Mouse (Mus musculus) spleen, adult 12 weeks (tissue): ENCODE measurements around the gene Ugt1a6a.
"Not testable (repeated sequence)": the region's sequence is repeated elsewhere in the genome, so short reads cannot be mapped to it uniquely, and the experiment has no call there.

ENCODE experiments used
- DNase-seq: peaks from one replicate; pipeline ENCODE4 v3.0.0; 2022; ENCODE audit warnings: low spot score

The Ugt1a6a gene

DNA sequence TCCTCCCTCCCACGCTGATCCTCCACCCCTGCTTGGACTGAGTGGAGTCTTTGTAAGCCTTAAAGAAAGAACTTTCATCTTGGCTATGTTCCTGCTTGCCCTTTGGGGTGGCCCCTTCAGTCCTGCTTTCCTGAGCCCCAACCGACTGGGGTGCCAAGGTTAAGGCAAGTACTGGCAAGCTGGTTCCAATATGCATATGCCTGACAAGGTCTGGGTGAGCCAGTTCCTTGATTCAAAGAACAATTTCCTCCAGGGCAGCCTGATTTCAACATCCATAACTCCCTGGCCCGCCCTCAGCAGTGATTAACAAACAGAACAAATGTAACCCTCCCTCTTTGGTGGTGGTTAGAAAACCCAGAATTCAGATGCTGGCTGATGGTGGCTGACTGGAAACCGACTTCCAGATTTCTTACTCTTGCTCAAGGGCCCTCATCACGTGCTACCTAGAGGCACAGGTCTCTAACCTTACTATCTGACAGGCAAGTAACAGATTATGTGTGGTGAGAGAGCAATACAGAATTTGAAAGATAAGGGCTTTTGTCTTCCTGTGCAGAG lies at the start of gene Ugt1a6a:
TSS of gene Ugt1a6a (plus strand) at position 353 of the 555 bp plus-strand sequence.
- DNase-seq = not testable (repeated sequence)

GRCm38 (mm10) chr1:88086125-88086524 lies 48.5 kb upstream of the Ugt1a6a start:
- DNase-seq = no peak

DNA sequence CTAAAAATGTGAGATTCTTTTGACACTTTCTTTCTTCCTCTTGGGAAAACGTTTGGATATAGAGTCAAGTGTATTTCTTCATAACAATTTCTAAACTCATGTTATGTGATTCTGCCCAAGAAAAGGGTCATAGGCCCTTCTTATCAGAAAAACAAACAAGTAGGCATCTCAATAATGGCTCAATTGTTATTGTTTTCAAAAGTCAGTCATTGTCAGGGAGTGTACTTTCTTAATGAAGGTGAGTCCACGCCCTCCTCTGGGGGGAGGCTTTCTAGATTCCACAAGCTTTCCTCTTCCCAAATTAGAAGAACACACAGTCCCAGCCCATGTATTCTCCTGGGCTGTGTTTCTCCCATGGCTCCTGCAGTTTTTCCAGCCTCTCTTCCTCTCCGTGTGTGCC lies 47.1 kb upstream of the Ugt1a6a start, which contains the start of gene Ugt1a8:
TSS of gene Ugt1a8 (plus strand) at position 301 of the 400 bp plus-strand sequence.
- DNase-seq = no peak

DNA sequence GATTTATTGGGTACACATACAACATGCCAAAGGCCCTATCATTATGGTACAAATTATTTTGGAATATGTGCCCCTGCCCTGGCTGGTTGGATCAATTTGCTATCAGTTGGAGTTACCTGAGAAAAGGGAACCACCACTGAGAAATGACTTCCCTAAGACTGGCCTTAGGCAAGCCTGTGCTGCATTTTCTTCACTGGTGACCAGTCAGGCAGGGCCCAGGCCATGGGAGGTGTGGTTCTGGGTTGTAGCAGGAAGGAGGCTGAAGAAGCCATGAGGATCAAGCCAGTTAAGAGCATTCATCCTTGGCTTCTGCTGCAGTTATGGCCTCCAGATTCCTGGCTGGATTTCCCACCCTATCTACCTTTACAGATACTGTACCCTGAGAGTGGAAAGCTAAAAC lies 42.3 kb upstream of the Ugt1a6a start:
- no peak for DNase-seq

DNA sequence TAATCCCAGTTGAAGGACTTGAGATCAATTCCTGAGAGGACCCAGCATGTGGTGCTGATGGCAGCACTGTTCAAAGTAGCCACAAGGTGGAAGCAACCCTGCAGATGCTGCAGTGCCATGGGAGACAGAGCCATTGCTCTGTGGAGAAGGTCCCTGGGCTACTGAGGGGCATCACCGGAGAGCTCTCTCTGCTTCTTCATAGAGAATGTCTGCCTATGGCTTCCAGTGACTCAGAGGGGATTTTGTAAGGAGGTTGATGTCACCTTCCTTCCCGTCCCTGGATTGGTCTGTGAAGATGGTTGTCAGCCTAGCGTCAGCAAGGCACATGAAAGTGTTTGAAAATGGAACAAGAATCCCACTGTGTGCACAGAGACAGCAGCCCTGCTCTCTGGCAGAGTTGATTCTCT lies 40.3 kb upstream of the Ugt1a6a start:
- DNase-seq = not testable (repeated sequence)

- no peak for DNase-seq
These were observed 39.6 kb upstream of the Ugt1a6a start, which contains the start of gene Ugt1a7c for GRCm38 (mm10) chr1:88094941-88095492. Ugt1a7c (plus strand) TSS chr1:88095062.

GRCm38 (mm10) chr1:88098546-88098945 lies 36.1 kb upstream of the Ugt1a6a start:
- not testable (repeated sequence) for DNase-seq

GRCm38 (mm10) chr1:88099691-88100090 lies 34.9 kb upstream of the Ugt1a6a start:
- DNase-seq = not testable (repeated sequence)

GRCm38 (mm10) chr1:88103019-88103418 lies 31.6 kb upstream of the Ugt1a6a start, which contains the start of gene Ugt1a6b:
Ugt1a6b (plus strand) TSS chr1:88103252.
- DNase-seq = not testable (repeated sequence)

GRCm38 (mm10) chr1:88103697-88104468 lies 30.7 kb upstream of the Ugt1a6a start:
- DNase-seq = not testable (repeated sequence)

GRCm38 (mm10) chr1:88104667-88105430 lies 29.8 kb upstream of the Ugt1a6a start:
- DNase-seq = no peak

- DNase-seq = no peak
These were observed 29.0 kb upstream of the Ugt1a6a start for GRCm38 (mm10) chr1:88105656-88106055.

DNA sequence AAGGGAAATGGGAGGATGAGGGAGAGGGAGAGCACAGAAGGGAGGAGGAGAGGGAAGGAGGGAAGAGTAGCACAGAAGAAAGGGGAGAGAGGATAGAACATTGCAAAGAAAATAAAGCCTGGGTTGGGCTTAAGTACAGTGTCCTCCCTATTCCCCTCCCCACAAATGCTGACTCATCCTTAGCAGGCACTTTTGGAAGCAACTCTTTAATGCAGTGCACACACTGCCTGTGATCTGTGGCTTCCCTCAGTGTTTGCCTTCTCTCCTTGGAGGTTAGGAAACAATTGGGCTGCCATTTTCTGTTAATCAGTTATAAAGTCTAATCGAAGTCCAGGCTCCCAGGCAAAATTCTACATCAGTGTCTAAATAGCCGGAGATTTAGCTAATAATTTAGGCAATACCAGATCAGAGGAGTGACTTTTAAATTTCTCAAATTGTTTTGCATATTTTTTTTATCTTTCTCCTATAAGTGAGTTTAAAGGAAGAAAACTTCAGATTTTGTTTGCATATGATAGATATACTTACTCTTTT lies 25.5 kb upstream of the Ugt1a6a start:
- not testable (repeated sequence) for DNase-seq

GRCm38 (mm10) chr1:88109604-88110003 lies 25.0 kb upstream of the Ugt1a6a start:
- not testable (repeated sequence) for DNase-seq

DNA sequence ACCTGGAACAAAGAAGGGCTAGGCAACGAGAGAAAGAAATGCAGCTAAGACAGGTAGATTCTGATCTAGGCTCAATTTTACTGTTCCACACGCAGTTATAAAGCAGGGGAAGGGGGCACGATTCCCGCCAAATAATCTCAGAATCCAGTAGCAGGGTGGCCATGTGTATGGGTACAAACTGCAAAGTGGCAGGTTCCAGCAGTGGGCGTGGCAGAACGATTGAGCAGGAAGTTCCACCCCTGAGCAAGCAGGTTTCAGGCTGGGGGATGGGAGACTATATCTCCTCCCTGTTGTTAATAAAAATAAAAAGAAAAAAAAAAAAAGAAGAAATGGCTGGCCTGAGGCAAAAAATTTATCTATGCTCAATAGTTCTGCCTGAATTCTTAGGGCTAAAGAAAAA lies 21.8 kb upstream of the Ugt1a6a start:
- not testable (repeated sequence) for DNase-seq

DNA sequence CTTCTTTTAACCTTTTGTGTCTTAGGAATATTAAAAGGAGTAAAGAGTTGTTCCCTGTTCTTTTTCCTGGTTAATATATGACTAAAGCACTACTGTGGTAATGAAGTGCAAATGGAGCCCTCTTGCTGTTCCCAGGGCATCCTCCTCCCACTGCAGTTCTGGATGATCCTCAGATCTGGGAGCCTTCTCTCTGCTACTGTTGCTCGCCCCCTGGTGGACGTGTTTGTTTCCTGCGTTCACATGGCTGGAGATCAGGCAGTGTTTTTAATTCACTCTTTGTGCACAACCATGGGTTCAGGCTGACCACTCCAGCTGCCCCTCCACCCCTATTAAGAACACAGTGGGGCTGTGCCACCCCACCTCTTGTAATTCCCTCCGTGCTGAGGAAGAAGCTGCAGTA lies 14.1 kb upstream of the Ugt1a6a start:
- not testable (repeated sequence) for DNase-seq

- not testable (repeated sequence) for DNase-seq
These were observed 13.1 kb upstream of the Ugt1a6a start for GRCm38 (mm10) chr1:88121521-88121920.

GRCm38 (mm10) chr1:88125827-88126360 lies 8.7 kb upstream of the Ugt1a6a start:
- not testable (repeated sequence) for DNase-seq

DNA sequence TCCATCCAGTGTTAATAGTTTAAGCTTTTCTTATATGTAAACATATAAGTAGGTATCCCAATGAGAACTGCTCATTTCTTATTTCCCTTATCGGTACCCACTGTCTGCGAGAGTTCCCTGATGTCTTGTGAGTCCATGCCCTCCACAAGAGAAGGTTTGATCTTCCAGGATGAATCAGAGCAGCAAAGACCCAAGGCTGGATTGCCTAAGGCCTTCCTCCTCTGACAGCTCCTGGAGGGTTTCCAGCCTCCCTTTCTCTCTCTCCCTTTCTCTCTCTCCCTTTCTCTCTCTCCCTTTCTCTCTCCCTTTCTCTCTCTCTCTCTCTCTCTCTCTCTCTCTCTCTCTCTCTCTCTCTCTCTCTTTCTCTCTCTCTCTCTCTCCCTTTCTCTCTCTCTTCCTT lies 5.5 kb upstream of the Ugt1a6a start:
- DNase-seq = not testable (repeated sequence)

DNA sequence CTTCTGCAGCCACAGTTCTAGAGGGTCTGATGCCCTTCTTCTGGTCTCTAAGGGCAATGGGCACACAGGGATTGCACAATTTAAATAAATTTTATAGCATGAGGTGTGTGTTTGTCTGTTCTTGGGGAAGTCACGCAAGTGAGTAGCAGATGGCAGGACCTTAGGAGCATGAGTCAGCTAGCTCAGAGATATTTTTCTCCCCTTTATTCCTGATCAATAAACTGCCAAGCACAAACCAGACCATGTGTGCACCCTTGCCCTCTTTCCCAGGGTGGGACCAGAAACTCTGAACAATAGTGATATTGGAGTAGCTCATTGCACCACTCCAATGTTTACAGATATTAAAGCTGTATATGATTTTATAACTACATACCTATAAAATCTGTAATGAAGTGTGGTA lies 4.4 kb upstream of the Ugt1a6a start:
- not testable (repeated sequence) for DNase-seq

- no peak for DNase-seq
These were observed 627 bp upstream of the Ugt1a6a start for GRCm38 (mm10) chr1:88133908-88134456.
